Mouse (Mus musculus): ENCODE data around the gene Slc16a13. TPM values are rescaled to one million over a fixed set of nuclear protein-coding genes. Genes with fewer than 3 reads are reported as not detected.
A peak's percentile ranks its signal among the peaks of the same experiment; 100 is the strongest.
"Not testable (repeated sequence)": the region's sequence is repeated elsewhere in the genome, so short reads cannot be mapped to it uniquely, and the experiment has no call there.

Gene Slc16a13
- polyA plus RNA-seq, 1 experiment from 2014 or later = 14.2 TPM

DNA sequence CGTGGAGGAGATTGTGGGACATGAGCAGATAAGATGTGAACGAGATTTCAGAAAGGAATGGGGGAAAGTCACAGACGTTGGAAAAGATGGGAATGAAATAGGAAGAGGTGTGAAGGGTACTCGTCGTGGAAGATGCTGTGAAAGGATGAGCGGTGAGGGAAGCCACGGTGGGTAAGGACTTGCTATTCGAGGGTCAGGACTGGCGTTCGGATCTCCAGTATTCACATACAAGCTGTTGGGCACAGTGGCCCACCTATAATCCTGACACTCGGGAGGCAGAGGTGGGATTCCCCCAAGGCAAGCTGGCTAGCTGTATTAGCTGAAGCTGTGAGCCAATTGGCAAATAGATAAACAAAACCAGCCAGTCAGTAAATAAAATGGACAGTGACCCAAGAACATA lies 42.1 kb downstream of the Slc16a13 start:
- H3K4me2 ChIP-seq = no peak overlapping the region
- no peak overlapping the region for H3K9ac ChIP-seq
- no peak for ATAC-seq (replicated peaks)
- 76% methylated on average over 11 of the region's 11 CpGs for WGBS
- no peaks in the 10 kb centered on the region for H3K27me3 ChIP-seq (replicated peaks)
- H3K4me1 ChIP-seq = no peaks in the 10 kb centered on the region
- no peaks in the 10 kb centered on the region for H3K9me3 ChIP-seq
- no peak overlapping the region for H3K27ac ChIP-seq
- no peak overlapping the region for H3K4me3 ChIP-seq
- H3K36me3 ChIP-seq (replicated peaks) = no peaks in the 10 kb centered on the region

DNA sequence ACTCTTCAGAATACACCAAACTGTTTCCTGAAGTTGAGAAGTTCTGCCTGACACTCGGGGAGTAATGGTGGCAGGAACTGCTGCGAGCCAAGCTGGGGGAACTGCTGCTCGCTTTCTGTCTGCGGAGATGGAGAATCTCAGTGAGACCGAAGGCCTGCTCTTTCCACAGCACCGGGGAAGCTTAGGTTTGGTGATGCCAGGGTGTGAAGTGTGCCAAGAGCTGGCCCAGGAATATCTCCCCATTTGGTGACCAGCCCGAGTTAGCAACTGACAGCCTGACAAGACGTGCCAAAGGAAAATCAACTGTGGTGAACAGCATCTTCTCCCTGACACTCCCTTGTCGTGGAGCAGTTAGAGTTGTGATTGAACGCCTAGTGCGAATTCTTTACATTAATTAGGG lies 42.6 kb downstream of the Slc16a13 start:
- Histone ChIP-seq H3K9me3 (no peaks in the 10 kb centered on the region), H3K27ac (no peak overlapping the region), H3K27me3 (replicated peaks) (no peaks in the 10 kb centered on the region), H3K9ac (no peak overlapping the region), H3K4me2 (no peak overlapping the region), H3K4me1 (no peaks in the 10 kb centered on the region), H3K4me3 (no peak overlapping the region), H3K36me3 (replicated peaks) (no peaks in the 10 kb centered on the region)
- ATAC-seq (replicated peaks) = no peak
- WGBS = 87% methylated on average over 11 of the region's 11 CpGs

DNA sequence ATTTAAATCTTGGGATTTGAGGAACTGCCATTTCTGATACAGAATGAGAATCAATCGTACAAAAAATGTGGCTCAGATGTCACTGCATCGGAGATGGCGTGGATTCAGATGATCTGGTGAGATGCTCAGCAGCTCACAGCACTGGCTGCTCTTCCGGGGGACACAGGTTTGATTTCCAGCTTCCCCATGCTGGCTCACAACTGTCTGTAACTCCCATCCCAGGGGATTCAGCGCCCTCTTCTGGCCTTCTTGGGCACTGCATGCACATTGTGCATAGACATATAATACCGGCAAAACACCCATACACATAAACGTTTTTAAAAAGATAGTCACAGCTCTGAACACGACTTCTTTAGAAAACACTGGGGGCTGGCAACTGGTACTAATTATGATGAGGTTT lies 43.2 kb downstream of the Slc16a13 start:
- ATAC-seq (replicated peaks) = no peak
- 72% methylated on average over 8 of the region's 8 CpGs for WGBS
- Histone ChIP-seq H3K9me3 (no peaks in the 10 kb centered on the region), H3K36me3 (replicated peaks) (no peaks in the 10 kb centered on the region), H3K9ac (no peak overlapping the region), H3K4me3 (no peak overlapping the region), H3K4me1 (no peaks in the 10 kb centered on the region), H3K27ac (no peak overlapping the region), H3K4me2 (no peak overlapping the region), H3K27me3 (replicated peaks) (no peaks in the 10 kb centered on the region)

- Histone ChIP-seq H3K27ac (no peak overlapping the region), H3K4me2 (no peak overlapping the region), H3K9ac (no peak overlapping the region), H3K36me3 (replicated peaks) (no peaks in the 10 kb centered on the region), H3K4me3 (no peak overlapping the region), H3K27me3 (replicated peaks) (no peaks in the 10 kb centered on the region), H3K4me1 (no peaks in the 10 kb centered on the region), H3K9me3 (no peaks in the 10 kb centered on the region)
- no peak for ATAC-seq (replicated peaks)
- WGBS = 82% methylated on average over 4 of the region's 4 CpGs
These were observed 46.4 kb downstream of the Slc16a13 start for GRCm38 (mm10) chr11:70174491-70174890.

GRCm38 (mm10) chr11:70172298-70172697 lies 48.6 kb downstream of the Slc16a13 start:
- WGBS = 62% methylated on average over 5 of the region's 5 CpGs

DNA sequence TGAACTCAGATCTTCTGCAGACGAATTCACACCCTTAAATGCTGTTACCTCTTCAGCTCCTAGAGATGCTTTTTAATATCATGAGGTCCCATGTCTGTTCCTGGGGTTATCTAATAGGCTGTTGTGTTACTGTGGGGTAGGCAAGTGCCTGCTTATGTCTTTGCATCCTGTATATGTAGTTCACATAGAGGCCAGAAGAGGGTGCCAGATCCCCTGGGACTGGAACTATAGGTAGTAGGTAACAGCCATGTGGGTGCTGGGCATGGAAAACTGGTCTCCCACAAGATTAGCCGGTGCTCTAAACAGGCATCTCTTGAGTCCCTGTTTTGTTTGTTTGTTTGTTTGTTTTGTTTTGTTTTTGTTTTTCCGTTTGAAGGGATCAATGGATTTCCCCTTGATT lies 49.0 kb downstream of the Slc16a13 start:
- Histone ChIP-seq H3K27me3 (replicated peaks) (no peaks in the 10 kb centered on the region), H3K4me2 (no peak overlapping the region), H3K36me3 (replicated peaks) (no peaks in the 10 kb centered on the region), H3K9ac (no peak overlapping the region), H3K9me3 (no peaks in the 10 kb centered on the region), H3K27ac (no peak overlapping the region), H3K4me3 (no peak overlapping the region), H3K4me1 (no peaks in the 10 kb centered on the region)
- 49% methylated on average over 3 of the region's 3 CpGs for WGBS
- ATAC-seq (replicated peaks) = no peak

More at GRCm38 (mm10) chr11:70172298-70172697, 48.6 kb downstream of the Slc16a13 start:
- Histone ChIP-seq H3K9ac (no peak overlapping the region), H3K4me3 (no peak overlapping the region), H3K36me3 (replicated peaks) (no peaks in the 10 kb centered on the region), H3K27me3 (replicated peaks) (no peaks in the 10 kb centered on the region), H3K4me1 (no peaks in the 10 kb centered on the region), H3K4me2 (no peak overlapping the region), H3K27ac (no peak overlapping the region), H3K9me3 (no peaks in the 10 kb centered on the region)
- no peak for ATAC-seq (replicated peaks)

GRCm38 (mm10) chr11:70171181-70171580 lies 49.7 kb downstream of the Slc16a13 start:
- Histone ChIP-seq H3K4me2 (no peak overlapping the region), H3K4me1 (no peaks in the 10 kb centered on the region), H3K27me3 (replicated peaks) (no peaks in the 10 kb centered on the region), H3K9ac (no peak overlapping the region), H3K9me3 (no peaks in the 10 kb centered on the region), H3K27ac (no peak overlapping the region), H3K4me3 (no peak overlapping the region), H3K36me3 (replicated peaks) (no peaks in the 10 kb centered on the region)
- 85% methylated on average over 7 of the region's 7 CpGs for WGBS
- no peak for ATAC-seq (replicated peaks)

GRCm38 (mm10) chr11:70170291-70170690 lies 50.6 kb downstream of the Slc16a13 start:
- WGBS = 77% methylated on average over 7 of the region's 7 CpGs
- no peaks in the 10 kb centered on the region for H3K9me3 ChIP-seq
- H3K4me3 ChIP-seq = no peak overlapping the region

DNA sequence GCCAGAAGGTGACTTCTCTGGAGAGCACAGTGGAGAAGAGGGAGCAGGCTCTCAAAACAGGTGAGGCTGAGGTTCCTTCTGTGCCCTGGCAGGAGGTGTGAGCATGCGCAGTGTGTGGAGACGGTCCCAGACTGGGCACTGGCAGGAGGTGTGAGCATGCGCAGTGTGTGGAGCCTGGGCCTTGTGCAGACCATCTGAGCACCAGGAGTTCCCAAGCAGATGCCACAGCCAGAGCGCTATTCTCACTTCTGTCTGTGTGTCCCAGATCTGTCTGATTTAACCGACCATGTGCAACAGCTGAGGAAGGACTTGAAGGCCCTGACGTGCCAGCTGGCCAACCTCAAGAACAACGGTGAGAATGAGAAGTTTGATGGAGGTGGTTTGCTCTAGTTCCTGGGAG lies 51.4 kb downstream of the Slc16a13 start:
- H3K36me3 ChIP-seq (replicated peaks); H3K4me2 ChIP-seq; H3K27ac ChIP-seq; ATAC-seq (replicated peaks); H3K4me1 ChIP-seq; H3K27me3 ChIP-seq (replicated peaks); H3K9ac ChIP-seq; H3K9me3 ChIP-seq; H3K4me3 ChIP-seq: not testable (repeated sequence)
- 91% methylated on average over 7 of the region's 7 CpGs for WGBS

More at GRCm38 (mm10) chr11:70170291-70170690, 50.6 kb downstream of the Slc16a13 start:
- no peak for ATAC-seq (replicated peaks)
- H3K36me3 ChIP-seq (replicated peaks) = no peaks in the 10 kb centered on the region
- no peak overlapping the region for H3K9ac ChIP-seq
- no peak overlapping the region for H3K27ac ChIP-seq
- H3K4me1 ChIP-seq = no peaks in the 10 kb centered on the region
- no peak overlapping the region for H3K4me2 ChIP-seq
- H3K27me3 ChIP-seq (replicated peaks) = no peaks in the 10 kb centered on the region

DNA sequence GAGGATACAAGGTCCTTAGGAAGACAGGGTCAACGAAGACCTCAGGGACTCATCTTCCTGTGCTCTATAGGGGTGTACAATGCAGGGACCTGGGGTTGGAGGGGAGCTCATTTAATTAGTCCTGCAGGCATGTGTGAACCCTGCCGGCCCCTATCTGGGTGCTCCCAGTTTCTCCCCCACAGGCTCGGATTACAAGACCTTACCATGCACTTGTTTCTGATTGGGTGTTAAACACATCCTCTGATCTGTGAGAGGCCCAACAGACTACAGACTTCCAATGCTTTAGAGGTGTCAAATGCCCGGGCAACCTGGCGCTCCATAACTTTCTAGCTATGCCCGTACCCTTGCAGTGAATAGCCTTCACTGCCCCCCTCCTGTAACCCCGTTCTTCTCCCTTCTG lies 52.7 kb downstream of the Slc16a13 start:
- H3K36me3 ChIP-seq (replicated peaks) = no peaks in the 10 kb centered on the region
- H3K4me1 ChIP-seq = no peaks in the 10 kb centered on the region
- H3K4me2 ChIP-seq = no peak overlapping the region
- H3K27ac ChIP-seq = no peak overlapping the region
- no peak overlapping the region for H3K9ac ChIP-seq
- WGBS = 70% methylated on average over 7 of the region's 7 CpGs
- ATAC-seq (replicated peaks) = no peak
- no peaks in the 10 kb centered on the region for H3K9me3 ChIP-seq
- H3K4me3 ChIP-seq = no peak overlapping the region
- no peaks in the 10 kb centered on the region for H3K27me3 ChIP-seq (replicated peaks)

MicroRNA genes within 50 kb of the gene (microRNA counts, 519-probe panel; counts per million panel counts)
- microRNA mmu-miR-195 (not detected), microRNA mmu-miR-497 (2,154 counts per million, percentile 26 among the panel's probes with 10 or more counts)

Small RNAs within 50 kb of the gene (microRNA-seq; reads per million reads assigned to microRNA genes)
- gene Mir195a (497 reads per million, percentile 71 among the genes with 10 or more reads in this experiment), gene Mir497 (not detected), gene Mir497b (not detected)

Other genes with a start within 250 kb of the Slc16a13 start
- 22.5 and 25.4 TPM in 2 replicates for gene Ctdnep1, start 239.9 kb downstream of the Slc16a13 start, polyA plus RNA-seq (2015; fragmentation: Nextera tagmentation; extraction: Ambion mirVana)
- gene Elp5, start 238.5 kb downstream of the Slc16a13 start, polyA plus RNA-seq (2015; fragmentation: Nextera tagmentation; extraction: Ambion mirVana) = 162 and 177 TPM in 2 replicates
- 495 and 507 TPM in 2 replicates for gene Gabarap, start 229.9 kb downstream of the Slc16a13 start, polyA plus RNA-seq (2015; fragmentation: Nextera tagmentation; extraction: Ambion mirVana)
- gene Phf23, start 225.3 kb downstream of the Slc16a13 start, polyA plus RNA-seq (2015; fragmentation: Nextera tagmentation; extraction: Ambion mirVana) = 57.1 and 58.8 TPM in 2 replicates
- 30.4 and 31.0 TPM in 2 replicates for gene Dvl2, start 220.5 kb downstream of the Slc16a13 start, polyA plus RNA-seq (2015; fragmentation: Nextera tagmentation; extraction: Ambion mirVana)
- 57.2 and 57.6 TPM in 2 replicates for gene Acadvl, start 205.7 kb downstream of the Slc16a13 start, polyA plus RNA-seq (2015; fragmentation: Nextera tagmentation; extraction: Ambion mirVana)
- 27.8 and 30.4 TPM in 2 replicates for gene Dlg4, start 204.1 kb downstream of the Slc16a13 start, polyA plus RNA-seq (2015; fragmentation: Nextera tagmentation; extraction: Ambion mirVana)
- 3.7 and 3.8 TPM in 2 replicates for gene Asgr1, start 167.0 kb downstream of the Slc16a13 start, polyA plus RNA-seq (2015; fragmentation: Nextera tagmentation; extraction: Ambion mirVana)
- gene Asgr2, start 128.4 kb downstream of the Slc16a13 start, polyA plus RNA-seq (2015; fragmentation: Nextera tagmentation; extraction: Ambion mirVana) = not detected in 2 replicates
- gene Mgl2, start 90.7 kb downstream of the Slc16a13 start, polyA plus RNA-seq (2015; fragmentation: Nextera tagmentation; extraction: Ambion mirVana) = 1.2 and 1.5 TPM in 2 replicates
- 0.89 and 2.1 TPM in 2 replicates for gene Clec10a, start 64.9 kb downstream of the Slc16a13 start, polyA plus RNA-seq (2015; fragmentation: Nextera tagmentation; extraction: Ambion mirVana)
- gene Slc16a11, start 8.3 kb downstream of the Slc16a13 start, polyA plus RNA-seq (2015; fragmentation: Nextera tagmentation; extraction: Ambion mirVana) = 6.4 and 8.6 TPM in 2 replicates
- gene Bcl6b, start 8.7 kb upstream of the Slc16a13 start, polyA plus RNA-seq (2015; fragmentation: Nextera tagmentation; extraction: Ambion mirVana) = 5.3 and 5.6 TPM in 2 replicates
- 173 TPM in 2 replicates for gene 0610010K14Rik, start 16.9 kb upstream of the Slc16a13 start, polyA plus RNA-seq (2015; fragmentation: Nextera tagmentation; extraction: Ambion mirVana)
- gene Gm21988, start 18.8 kb upstream of the Slc16a13 start, polyA plus RNA-seq (2015; fragmentation: Nextera tagmentation; extraction: Ambion mirVana) = 13.0 and 14.1 TPM in 2 replicates
- 351 and 366 TPM in 2 replicates for gene Rnasek, start 18.8 kb upstream of the Slc16a13 start, polyA plus RNA-seq (2015; fragmentation: Nextera tagmentation; extraction: Ambion mirVana)
- 0.49 and 0.74 TPM in 2 replicates for gene Alox12, start 34.3 kb upstream of the Slc16a13 start, polyA plus RNA-seq (2015; fragmentation: Nextera tagmentation; extraction: Ambion mirVana)
- gene Alox12e, start 101.6 kb upstream of the Slc16a13 start, polyA plus RNA-seq (2015; fragmentation: Nextera tagmentation; extraction: Ambion mirVana) = 0.22 TPM in 1 of 2 replicates, not detected in the other
- 0.06 TPM in 1 of 2 replicates, not detected in the other for gene Alox15, start 131.0 kb upstream of the Slc16a13 start, polyA plus RNA-seq (2015; fragmentation: Nextera tagmentation; extraction: Ambion mirVana)
- gene Pelp1, start 189.0 kb upstream of the Slc16a13 start, polyA plus RNA-seq (2015; fragmentation: Nextera tagmentation; extraction: Ambion mirVana) = 32.6 and 33.8 TPM in 2 replicates
- gene Arrb2, start 211.6 kb upstream of the Slc16a13 start, polyA plus RNA-seq (2015; fragmentation: Nextera tagmentation; extraction: Ambion mirVana) = 53.6 and 53.8 TPM in 2 replicates
- 46.2 and 49.5 TPM in 2 replicates for gene Med11, start 230.9 kb upstream of the Slc16a13 start, polyA plus RNA-seq (2015; fragmentation: Nextera tagmentation; extraction: Ambion mirVana)
- 0.61 and 0.62 TPM in 2 replicates for gene Zmynd15, start 238.4 kb upstream of the Slc16a13 start, polyA plus RNA-seq (2015; fragmentation: Nextera tagmentation; extraction: Ambion mirVana)
- 2.5 and 2.9 TPM in 2 replicates for gene Cxcl16, start 238.9 kb upstream of the Slc16a13 start, polyA plus RNA-seq (2015; fragmentation: Nextera tagmentation; extraction: Ambion mirVana)